Mouse (Mus musculus) embryonic facial prominence, embryonic 13.5 days (tissue): ENCODE measurements around the gene Grb10. TPM values are rescaled to one million over a fixed set of nuclear protein-coding genes. Genes with fewer than 3 reads are reported as not detected.

Experiments used
- polyA plus RNA-seq: library from polyadenylated mRNA; unstranded; fragments of >200 nt; fragmentation: Nextera tagmentation; extraction: Ambion mirVana; gene quantifications from 2 replicates; pipeline ENCODE4 v1.2.1, GENCODE M21; 2015

The Grb10 gene
- polyA plus RNA-seq, 1 experiment from 2014 or later, result 444 TPM

Other genes with a start within 250 kb of the Grb10 start
- gene Fignl1, start 229.7 kb downstream of the Grb10 start, polyA plus RNA-seq, result 53.7 and 59.4 TPM in 2 replicates
- gene Ddc, start 140.5 kb downstream of the Grb10 start, polyA plus RNA-seq, result 5.3 and 5.8 TPM in 2 replicates